Mouse (Mus musculus): ENCODE results near the gene Mfsd6.

GRCm38 (mm10) chr1:52683550-52683949 is 43.7 kb downstream of the Mfsd6 start:
- TF ChIP-seq CTCF (IDR thresholded peaks at IDR 0.05; ENCODE audit: borderline replicate concordance, extremely low read depth, insufficient read depth, insufficient read length) (no peak), POLR2A (IDR thresholded peaks at IDR 0.05; ENCODE audit: borderline replicate concordance, extremely low read depth, insufficient read depth, insufficient read length, poor library complexity, severe bottlenecking) (no peak)
